Mouse (Mus musculus) CH12.LX (cell line): ENCODE results near the gene Mmd. TPM values are rescaled to one million over a fixed set of nuclear protein-coding genes. Genes with fewer than 3 reads are reported as not detected.

Experiments
- DNase-seq: peaks from one replicate; pipeline ENCODE4 v3.0.0-alpha.2; 2013; ENCODE audit errors: extremely low read depth
- H3K27ac ChIP-seq: 2 replicates; pipeline ENCODE4 v1.5.1; 2012; ENCODE audit warnings: low read depth, mild to moderate bottlenecking, control low read depth, moderate library complexity; ENCODE audit not compliant: insufficient read depth
- H3K27me3 ChIP-seq: replicated peaks from 2 replicates; pipeline ENCODE3; 2012; ENCODE audit warnings: inconsistent platforms
- H3K36me3 ChIP-seq, 2 experiments: replicated peaks in 1 of 2; 2 replicates each; pipeline versions ENCODE3 to v1.6.1; 2012; ENCODE audit warnings: inconsistent platforms in 1 of 2, low read length in 1 of 2, mild to moderate bottlenecking in 1 of 2, mixed read lengths in 1 of 2, moderate library complexity in 1 of 2; ENCODE audit not compliant: control insufficient read depth in 1 of 2, insufficient read depth in 1 of 2
- H3K4me1 ChIP-seq, 2 experiments: 2 replicates each; pipeline ENCODE4 v1.6.1; 2012; ENCODE audit warnings: inconsistent platforms in 1 of 2, moderate library complexity in 1 of 2; ENCODE audit not compliant: insufficient read depth in 2 of 2, control insufficient read depth in 1 of 2
- H3K4me2 ChIP-seq: 2 replicates; pipeline ENCODE4 v1.6.1; 2012; ENCODE audit warnings: low read depth, mild to moderate bottlenecking, control low read depth; ENCODE audit not compliant: poor library complexity, insufficient read depth, severe bottlenecking
- H3K4me3 ChIP-seq, 3 experiments: fragments of 150-350 bp in 1 of 3; sonication (generic) in 1 of 3; replicated peaks in 1 of 3; 2 replicates each; pipeline versions ENCODE3 to v1.5.1; 2011 to 2012; ENCODE audit warnings: low read depth in 2 of 3, low read length in 2 of 3, mild to moderate bottlenecking in 2 of 3, moderate library complexity in 2 of 3, control low read depth in 1 of 3, improper control_type of control experiment in 1 of 3, inconsistent platforms in 1 of 3, mixed read lengths in 1 of 3; ENCODE audit not compliant: poor library complexity in 1 of 3
- H3K79me2 ChIP-seq: replicated peaks from 2 replicates; pipeline ENCODE4 v1.6.1; 2012; ENCODE audit warnings: mild to moderate bottlenecking, moderate library complexity; ENCODE audit not compliant: control insufficient read depth, poor library complexity, insufficient read depth, severe bottlenecking; ENCODE audit errors: extremely low read depth
- H3K9ac ChIP-seq: 2 replicates; pipeline ENCODE4 v1.6.1; 2012; ENCODE audit warnings: low read depth, mild to moderate bottlenecking, control low read depth, moderate library complexity; ENCODE audit not compliant: insufficient read depth
- H3K9me3 ChIP-seq: replicated peaks from 2 replicates; pipeline ENCODE3; 2012; ENCODE audit warnings: low read length, inconsistent platforms, mixed read lengths
- BHLHE40 ChIP-seq: IDR thresholded peaks from 2 replicates; pipeline ENCODE4 v1.6.1; 2011; ENCODE audit warnings: mild to moderate bottlenecking, low read depth, low read length, improper control_type of control experiment
- CHD1 ChIP-seq: IDR thresholded peaks from 2 replicates; pipeline ENCODE4 v1.6.1; 2012; ENCODE audit warnings: low read depth, low read length, improper control_type of control experiment, inconsistent platforms
- CHD2 ChIP-seq: IDR thresholded peaks from 2 replicates; pipeline ENCODE4 v1.6.1; 2011; ENCODE audit warnings: low read length, improper control_type of control experiment
- CTCF ChIP-seq, 2 experiments: IDR thresholded peaks in 1 of 2; conservative IDR thresholded peaks in 1 of 2; 2 replicates each; pipeline ENCODE4 v1.5.1; 2011 to 2012; ENCODE audit warnings: low read depth in 2 of 2, low read length in 2 of 2, improper control_type of control experiment in 1 of 2, inconsistent platforms in 1 of 2, mild to moderate bottlenecking in 1 of 2, moderate library complexity in 1 of 2
- ELF1 ChIP-seq: IDR thresholded peaks from 2 replicates; pipeline ENCODE4 v1.6.1; 2014; ENCODE audit warnings: low read depth, mild to moderate bottlenecking, inconsistent platforms, low read length, improper control_type of control experiment
- EP300 ChIP-seq: IDR thresholded peaks from 2 replicates; pipeline ENCODE4 v1.6.1; 2011; ENCODE audit warnings: low read length, improper control_type of control experiment
- ETS1 ChIP-seq: conservative IDR thresholded peaks from 2 replicates; pipeline ENCODE4 v1.6.1; 2012; ENCODE audit warnings: low read depth, mild to moderate bottlenecking, inconsistent platforms, low read length, improper control_type of control experiment, moderate library complexity
- GABPA ChIP-seq: IDR thresholded peaks from 2 replicates; pipeline ENCODE4 v1.6.1; 2012; ENCODE audit warnings: low read depth, low read length, improper control_type of control experiment, inconsistent platforms; ENCODE audit not compliant: insufficient replicate concordance
- IRF4 ChIP-seq: IDR thresholded peaks from 2 replicates; pipeline ENCODE4 v1.6.1; 2014; ENCODE audit warnings: low read depth, mild to moderate bottlenecking, inconsistent platforms, low read length, improper control_type of control experiment
- JUN ChIP-seq: IDR thresholded peaks from 2 replicates; pipeline ENCODE4 v1.6.1; 2011; ENCODE audit warnings: low read depth, mild to moderate bottlenecking, low read length, improper control_type of control experiment, moderate library complexity; ENCODE audit not compliant: insufficient read depth
- JUND ChIP-seq: conservative IDR thresholded peaks from 2 replicates; pipeline ENCODE4 v1.6.1; 2011; ENCODE audit warnings: low read depth, low read length, improper control_type of control experiment
- MAFK ChIP-seq: IDR thresholded peaks from 2 replicates; pipeline ENCODE4 v1.6.1; 2011; ENCODE audit warnings: low read length, improper control_type of control experiment; ENCODE audit not compliant: insufficient replicate concordance
- MAX ChIP-seq: IDR thresholded peaks from 2 replicates; pipeline ENCODE4 v1.6.1; 2011; ENCODE audit warnings: low read length, improper control_type of control experiment
- MEF2A ChIP-seq: IDR thresholded peaks from 2 replicates; pipeline ENCODE4 v1.6.1; 2014; ENCODE audit warnings: low read depth, mild to moderate bottlenecking, inconsistent platforms, low read length, improper control_type of control experiment, borderline replicate concordance
- NRF1 ChIP-seq: IDR thresholded peaks from 2 replicates; pipeline ENCODE4 v1.6.1; 2014; ENCODE audit warnings: low read depth, mild to moderate bottlenecking, inconsistent platforms, low read length, improper control_type of control experiment, moderate library complexity
- RAD21 ChIP-seq: IDR thresholded peaks from 2 replicates; pipeline ENCODE4 v1.6.1; 2011; ENCODE audit warnings: low read depth, mild to moderate bottlenecking, low read length, improper control_type of control experiment, moderate library complexity
- RCOR1 ChIP-seq: conservative IDR thresholded peaks from 2 replicates; pipeline ENCODE4 v1.6.1; 2012; ENCODE audit warnings: low read depth, mild to moderate bottlenecking, inconsistent platforms, low read length, improper control_type of control experiment
- TBP ChIP-seq: conservative IDR thresholded peaks from 2 replicates; pipeline ENCODE4 v1.6.1; 2011; ENCODE audit warnings: low read depth, low read length, improper control_type of control experiment
- TCF12 ChIP-seq: IDR thresholded peaks from 2 replicates; pipeline ENCODE4 v1.6.1; 2014; ENCODE audit warnings: low read depth, mild to moderate bottlenecking, inconsistent platforms, low read length, improper control_type of control experiment
- USF1 ChIP-seq: IDR thresholded peaks from 2 replicates; pipeline ENCODE4 v1.6.1; 2014; ENCODE audit warnings: low read depth, mild to moderate bottlenecking, inconsistent platforms, low read length, improper control_type of control experiment
- ZKSCAN1 ChIP-seq: IDR thresholded peaks from 2 replicates; pipeline ENCODE4 v1.6.1; 2012; ENCODE audit warnings: low read depth, inconsistent platforms, low read length, improper control_type of control experiment, borderline replicate concordance
- ZMIZ1 ChIP-seq: IDR thresholded peaks from 2 replicates; pipeline ENCODE4 v1.6.1; 2012; ENCODE audit warnings: low read depth, mild to moderate bottlenecking, inconsistent platforms, low read length, improper control_type of control experiment
- ZNF384 ChIP-seq: IDR thresholded peaks from 2 replicates; pipeline ENCODE4 v1.6.1; 2012; ENCODE audit warnings: low read depth, low read length, improper control_type of control experiment, inconsistent platforms
- dilution Hi-C: fragments of 300-500 bp; cut with MboI; formaldehyde crosslinking; loops from 2 replicates; pipeline ENCODE4 v1.14.3; 2020; ENCODE audit warnings: low sequenced_read_pairs; ENCODE audit not compliant: extremely low pct_unique_long_range_greater_than_20kb, extremely low pct_ligation_motif_present
- in situ Hi-C: fragments of 300-500 bp; cut with MboI; formaldehyde crosslinking; loops from 3 replicates; pipeline ENCODE4 v1.14.3; 2019; ENCODE audit warnings: low sequenced_read_pairs, low pct_ligation_motif_present, low pct_unique_long_range_greater_than_20kb, mixed read lengths
- polyA plus RNA-seq: library from polyadenylated mRNA; unstranded; fragments of >175 nt; gene quantifications from 2 replicates; pipeline ENCODE4 v1.2.1, GENCODE M21; 2012; ENCODE audit warnings: low read depth; ENCODE audit not compliant: insufficient read length
- total RNA-seq, 2 experiments: library from RNA; depleted of rRNA; stranded (reverse); fragments of 300-350 nt in 1 of 2; fragments of >200 nt in 1 of 2; gene quantifications; 2 replicates each; pipeline ENCODE4 v1.2.3; 2012 to 2014

The Mmd gene
- total and polyA plus RNA-seq, 3 experiments = 10.3 to 60.4 (median 39.8) TPM

DNA sequence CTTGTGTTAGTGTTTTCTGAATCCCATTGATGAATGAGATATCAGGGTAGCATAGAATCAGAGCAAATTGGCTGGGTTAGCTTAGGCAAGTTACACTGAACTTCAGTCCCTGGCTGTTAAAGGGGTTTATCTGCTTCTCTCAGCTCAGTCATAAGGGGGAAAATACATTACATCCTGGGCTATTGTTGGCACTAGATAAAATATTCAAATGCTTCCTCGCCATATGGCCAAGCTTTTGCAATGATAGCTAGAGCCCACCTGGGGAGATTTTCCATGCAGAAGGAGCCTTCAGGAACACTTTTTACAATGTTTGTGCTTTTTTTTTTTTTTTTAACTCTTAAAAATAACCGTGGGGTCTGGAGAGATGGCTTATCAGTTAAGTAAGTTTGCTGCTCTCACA lies 34.8 kb downstream of the Mmd start:
- H3K4me3 ChIP-seq = no peak overlapping the region
- dilution Hi-C loops = no loop called here
- TF ChIP-seq ZKSCAN1 (no peak), JUN (no peak), TCF12 (no peak), ELF1 (no peak), CHD1 (no peak), MAFK (no peak), CHD2 (no peak), BHLHE40 (no peak), RAD21 (no peak), MEF2A (no peak), CTCF (conservative IDR thresholded peaks at IDR 0.05 in 1 of 2, IDR thresholded peaks at IDR 0.05 in 1 of 2; ENCODE audit: low read depth in 2 of 2, low read length in 2 of 2) (no peak), JUND (no peak), NRF1 (no peak), IRF4 (no peak), ETS1 (no peak), USF1 (no peak)
- no peaks in the 10 kb centered on the region for H3K27me3 ChIP-seq
- H3K27ac ChIP-seq = no peak overlapping the region
- no peak overlapping the region for H3K4me2 ChIP-seq
- in situ Hi-C loops = no loop called here
- no peaks in the 10 kb centered on the region for H3K9me3 ChIP-seq
- peaks cover 0 to 3% of the 10 kb centered on the region in 2 experiments for H3K36me3 ChIP-seq
- no peaks in the 10 kb centered on the region for H3K79me2 ChIP-seq
- DNase-seq = no peak
- H3K9ac ChIP-seq = no peak overlapping the region
- H3K4me1 ChIP-seq = peaks cover 0 to 7% of the 10 kb centered on the region in 2 experiments; a peak in 2 of 4 replicates

DNA sequence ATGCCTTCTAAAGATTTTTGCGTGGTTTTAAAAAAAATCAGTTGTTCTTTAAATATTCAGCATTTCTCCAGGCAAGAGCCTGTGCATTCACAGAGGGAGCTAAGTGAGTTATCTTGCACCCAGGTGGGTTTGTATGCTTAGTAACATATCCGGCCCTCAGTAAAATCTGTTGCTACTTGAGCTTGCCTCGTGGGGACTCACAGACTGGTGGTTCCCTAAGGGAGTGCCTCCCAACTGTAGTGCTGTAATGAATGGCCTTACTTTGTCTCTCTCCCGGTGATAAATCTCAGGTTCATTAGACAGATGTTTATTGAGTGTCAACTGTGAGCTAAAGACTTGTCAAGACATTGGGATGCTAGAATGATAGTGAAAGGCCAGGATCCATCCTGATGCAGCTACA lies 35.4 kb downstream of the Mmd start:
- no peaks in the 10 kb centered on the region for H3K36me3 ChIP-seq
- peaks cover 0 to 7% of the 10 kb centered on the region in 2 experiments; a peak in 2 of 4 replicates for H3K4me1 ChIP-seq
- H3K4me2 ChIP-seq = no peak overlapping the region
- no peaks in the 10 kb centered on the region for H3K27me3 ChIP-seq
- dilution Hi-C loops (no loop called here), in situ Hi-C loops (no loop called here)
- TF ChIP-seq ETS1 = no peak
- TF ChIP-seq TBP = no peak
- TF ChIP-seq MAX = no peak
- no peak for TF ChIP-seq ZNF384
- no peak for TF ChIP-seq ZMIZ1
- no peak for TF ChIP-seq CHD1
- TF ChIP-seq GABPA = no peak
- no peak for TF ChIP-seq EP300
- no peak for TF ChIP-seq RCOR1
- TF ChIP-seq TCF12 = no peak
- no peaks in the 10 kb centered on the region for H3K9me3 ChIP-seq
- H3K9ac ChIP-seq = no peak overlapping the region
- H3K4me3 ChIP-seq = no peak overlapping the region
- no peak for DNase-seq
- no peaks in the 10 kb centered on the region for H3K79me2 ChIP-seq
- no peak overlapping the region for H3K27ac ChIP-seq
